Mouse (Mus musculus): Measurements from ENCODE around the gene Camkmt. TPM values are rescaled to one million over a fixed set of nuclear protein-coding genes. Genes with fewer than 3 reads are reported as not detected.

The Camkmt gene
- polyA plus RNA-seq, 1 experiment from 2014 or later = 10.1 TPM

- H3K36me3 ChIP-seq (ENCODE audit: control insufficient read depth, insufficient read depth, low read length) = peaks cover 48% of the 10 kb centered on the region
- WGBS = 96% methylated on average over 11 of the region's 11 CpGs
- no peaks in the 10 kb centered on the region for H3K27me3 ChIP-seq (replicated peaks; ENCODE audit: control insufficient read depth, insufficient read depth, low read length)
- H3K4me3 ChIP-seq (ENCODE audit: low read depth, low read length) = no peak overlapping the region
- H3K9me3 ChIP-seq (ENCODE audit: control insufficient read depth, low read length) = no peaks in the 10 kb centered on the region
- no peaks in the 10 kb centered on the region for H3K4me1 ChIP-seq (ENCODE audit: control insufficient read depth, insufficient read depth, low read length)
- no peak for ATAC-seq (ENCODE audit: low read depth)
- no peak overlapping the region for H3K4me2 ChIP-seq (ENCODE audit: low read depth, low read length)
- H3K27ac ChIP-seq (replicated peaks; ENCODE audit: low read depth, low read length) = no peak overlapping the region
- no peak for DNase-seq (ENCODE audit: low spot score)
- H3K9ac ChIP-seq (ENCODE audit: low read depth, low read length) = no peak overlapping the region
Measured at GRCm38 (mm10) chr17:85080781-85081180, 9.6 kb upstream of the Camkmt start.

- H3K9me3 ChIP-seq (ENCODE audit: control insufficient read depth, low read length) = no peaks in the 10 kb centered on the region
- DNase-seq (ENCODE audit: low spot score) = no peak
- H3K4me1 ChIP-seq (ENCODE audit: control insufficient read depth, insufficient read depth, low read length) = 0 out of 2 replicates have a peak, but pooled peaks cover 3% of the 10 kb centered on the region
- no peak overlapping the region for H3K4me2 ChIP-seq (ENCODE audit: low read depth, low read length)
- no peak overlapping the region for H3K9ac ChIP-seq (ENCODE audit: low read depth, low read length)
- WGBS = 85% methylated on average over 2 of the region's 2 CpGs
- H3K4me3 ChIP-seq (ENCODE audit: low read depth, low read length) = no peak overlapping the region
- no peaks in the 10 kb centered on the region for H3K27me3 ChIP-seq (replicated peaks; ENCODE audit: control insufficient read depth, insufficient read depth, low read length)
- peaks cover 12% of the 10 kb centered on the region for H3K36me3 ChIP-seq (ENCODE audit: control insufficient read depth, insufficient read depth, low read length)
- ATAC-seq (ENCODE audit: low read depth) = no peak
- H3K27ac ChIP-seq (replicated peaks; ENCODE audit: low read depth, low read length) = no peak overlapping the region
Measured at GRCm38 (mm10) chr17:85085335-85085734, 5.0 kb upstream of the Camkmt start.

DNA sequence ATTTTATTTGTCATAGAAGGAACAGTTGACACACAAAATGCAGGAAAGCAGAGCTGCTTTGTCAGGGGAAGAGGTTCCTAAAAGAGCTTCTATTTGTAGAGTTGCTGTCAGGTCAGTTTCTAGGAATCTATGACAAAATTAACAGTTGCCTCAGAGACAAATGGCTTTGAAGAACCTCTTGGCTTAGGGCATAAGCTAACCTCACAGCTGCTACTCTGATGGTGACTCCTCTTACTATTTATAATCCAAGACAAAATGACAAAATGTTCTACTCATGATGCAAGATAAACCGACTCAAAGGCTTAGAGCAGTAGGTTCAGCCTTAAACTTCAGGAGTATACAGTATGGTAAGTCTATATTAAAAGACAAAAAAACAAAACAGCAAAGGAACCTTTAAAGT is 3.9 kb upstream of the Camkmt start:
- Histone ChIP-seq H3K4me3 (ENCODE audit: low read depth, low read length) (no peak overlapping the region), H3K4me1 (ENCODE audit: control insufficient read depth, insufficient read depth, low read length) (0 out of 2 replicates have a peak, but pooled peaks cover 3% of the 10 kb centered on the region), H3K9me3 (ENCODE audit: control insufficient read depth, low read length) (no peaks in the 10 kb centered on the region), H3K4me2 (ENCODE audit: low read depth, low read length) (no peak overlapping the region), H3K27ac (replicated peaks; ENCODE audit: low read depth, low read length) (no peak overlapping the region), H3K27me3 (replicated peaks; ENCODE audit: control insufficient read depth, insufficient read depth, low read length) (no peaks in the 10 kb centered on the region), H3K36me3 (ENCODE audit: control insufficient read depth, insufficient read depth, low read length) (peaks cover 4% of the 10 kb centered on the region; the same call in 1 of the 2 replicates), H3K9ac (ENCODE audit: low read depth, low read length) (no peak overlapping the region)
- 81% methylated on average over 1 of the region's 1 CpGs for WGBS
- DNase-seq (ENCODE audit: low spot score) = no peak
- ATAC-seq (ENCODE audit: low read depth) = no peak

DNA sequence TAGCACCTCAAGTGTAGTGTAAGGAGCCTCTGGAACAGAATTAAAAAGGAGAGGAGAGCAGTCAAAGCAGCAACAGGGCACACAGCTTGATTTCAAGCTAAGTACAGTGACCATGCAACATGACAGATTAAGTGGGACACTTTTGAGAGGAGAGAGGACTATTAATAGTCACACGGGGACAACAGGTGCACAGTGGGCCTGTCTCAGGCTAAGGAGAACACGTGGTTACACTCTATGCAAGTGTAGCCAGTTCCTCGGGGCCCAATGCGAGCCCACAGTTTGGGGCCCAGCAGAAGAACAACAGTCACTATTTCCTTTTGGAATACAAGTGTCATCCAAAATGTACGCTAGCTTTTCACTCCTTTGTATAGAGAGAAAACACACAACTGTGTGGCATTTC is 2.8 kb upstream of the Camkmt start:
- peak; percentile 36 for DNase-seq (ENCODE audit: low spot score)
- no peak overlapping the region for H3K27ac ChIP-seq (replicated peaks; ENCODE audit: low read depth, low read length)
- H3K4me3 ChIP-seq (ENCODE audit: low read depth, low read length) = no peak overlapping the region
- no peak overlapping the region for H3K4me2 ChIP-seq (ENCODE audit: low read depth, low read length)
- H3K36me3 ChIP-seq (ENCODE audit: control insufficient read depth, insufficient read depth, low read length) = peaks cover 4% of the 10 kb centered on the region; the same call in 1 of the 2 replicates
- H3K4me1 ChIP-seq (ENCODE audit: control insufficient read depth, insufficient read depth, low read length) = 0 out of 2 replicates have a peak, but pooled peaks cover 3% of the 10 kb centered on the region
- WGBS = 89% methylated on average over 5 of the region's 5 CpGs
- no peaks in the 10 kb centered on the region for H3K9me3 ChIP-seq (ENCODE audit: control insufficient read depth, low read length)
- no peak for ATAC-seq (ENCODE audit: low read depth)
- no peaks in the 10 kb centered on the region for H3K27me3 ChIP-seq (replicated peaks; ENCODE audit: control insufficient read depth, insufficient read depth, low read length)
- H3K9ac ChIP-seq (ENCODE audit: low read depth, low read length) = no peak overlapping the region

- no peaks in the 10 kb centered on the region for H3K9me3 ChIP-seq (ENCODE audit: control insufficient read depth, low read length)
- H3K9ac ChIP-seq (ENCODE audit: low read depth, low read length) = no peak overlapping the region
- DNase-seq (ENCODE audit: low spot score) (peak; percentile 16), ATAC-seq (ENCODE audit: low read depth) (no peak)
- WGBS = 71% methylated on average over 11 of the region's 11 CpGs
- H3K27me3 ChIP-seq (replicated peaks; ENCODE audit: control insufficient read depth, insufficient read depth, low read length) = no peaks in the 10 kb centered on the region
- peak overlapping the region; percentile 89; the same call in 1 of the 2 replicates for H3K4me2 ChIP-seq (ENCODE audit: low read depth, low read length)
- H3K36me3 ChIP-seq (ENCODE audit: control insufficient read depth, insufficient read depth, low read length) = no peaks in the 10 kb centered on the region
- H3K27ac ChIP-seq (replicated peaks; ENCODE audit: low read depth, low read length) = no peak overlapping the region
- H3K4me1 ChIP-seq (ENCODE audit: control insufficient read depth, insufficient read depth, low read length) = 0 out of 2 replicates have a peak, but pooled peaks cover 3% of the 10 kb centered on the region
- H3K4me3 ChIP-seq (ENCODE audit: low read depth, low read length) = no peak overlapping the region
Measured at GRCm38 (mm10) chr17:85088401-85088800, 2.0 kb upstream of the Camkmt start.

- H3K4me3 ChIP-seq (ENCODE audit: low read depth, low read length) = peak overlapping the region; percentile 88
- 0 out of 2 replicates have a peak, but pooled peaks cover 3% of the 10 kb centered on the region for H3K4me1 ChIP-seq (ENCODE audit: control insufficient read depth, insufficient read depth, low read length)
- no peaks in the 10 kb centered on the region for H3K36me3 ChIP-seq (ENCODE audit: control insufficient read depth, insufficient read depth, low read length)
- H3K9ac ChIP-seq (ENCODE audit: low read depth, low read length) = 0 out of 2 replicates have a peak overlapping the region, but pooled peaks have one; percentile 82
- no peaks in the 10 kb centered on the region for H3K9me3 ChIP-seq (ENCODE audit: control insufficient read depth, low read length)
- no peaks in the 10 kb centered on the region for H3K27me3 ChIP-seq (replicated peaks; ENCODE audit: control insufficient read depth, insufficient read depth, low read length)
- no peak overlapping the region for H3K27ac ChIP-seq (replicated peaks; ENCODE audit: low read depth, low read length)
- DNase-seq (ENCODE audit: low spot score) (peak; percentile 30), ATAC-seq (ENCODE audit: low read depth) (no peak)
- peak overlapping the region; percentile 89 for H3K4me2 ChIP-seq (ENCODE audit: low read depth, low read length)
- WGBS = 38% methylated on average over 6 of the region's 6 CpGs
Measured at GRCm38 (mm10) chr17:85089011-85089410, 1.3 kb upstream of the Camkmt start.

- no peak for ATAC-seq (ENCODE audit: low read depth)
Measured at GRCm38 (mm10) chr17:85089621-85090020, 731 bp upstream of the Camkmt start.

DNA sequence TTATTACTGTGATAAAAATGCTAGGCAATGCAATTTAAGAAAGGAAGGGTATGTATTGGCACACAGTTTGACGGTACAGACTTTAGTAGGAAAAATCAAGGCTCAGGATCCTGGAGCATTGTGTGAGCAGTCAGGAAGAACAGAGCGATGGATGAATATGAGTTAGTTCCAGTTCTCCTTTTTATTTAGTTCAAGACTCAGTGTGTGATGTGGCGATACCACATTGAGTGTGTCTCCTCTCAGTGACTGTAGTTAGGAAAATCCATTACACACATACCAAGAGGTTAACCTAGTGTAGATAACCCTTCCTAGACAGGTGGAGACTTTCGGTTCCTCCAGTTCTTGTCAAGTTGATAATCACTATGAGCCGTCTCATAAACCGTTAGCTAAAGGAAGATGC is 1.4 kb downstream of the Camkmt start:
- H3K4me2 ChIP-seq (ENCODE audit: low read depth, low read length) = peak overlapping the region; percentile 89
- H3K4me3 ChIP-seq (ENCODE audit: low read depth, low read length) = peak overlapping the region; percentile 88; the same call in 1 of the 2 replicates

More at GRCm38 (mm10) chr17:85089621-85090020, 731 bp upstream of the Camkmt start:
- Histone ChIP-seq H3K9ac (ENCODE audit: low read depth, low read length) (peak overlapping the region; percentile 82), H3K4me3 (ENCODE audit: low read depth, low read length) (peak overlapping the region; percentile 88), H3K9me3 (ENCODE audit: control insufficient read depth, low read length) (no peaks in the 10 kb centered on the region), H3K36me3 (ENCODE audit: control insufficient read depth, insufficient read depth, low read length) (no peaks in the 10 kb centered on the region), H3K27me3 (replicated peaks; ENCODE audit: control insufficient read depth, insufficient read depth, low read length) (no peaks in the 10 kb centered on the region), H3K4me2 (ENCODE audit: low read depth, low read length) (peak overlapping the region; percentile 89), H3K4me1 (ENCODE audit: control insufficient read depth, insufficient read depth, low read length) (0 out of 2 replicates have a peak, but pooled peaks cover 3% of the 10 kb centered on the region), H3K27ac (replicated peaks; ENCODE audit: low read depth, low read length) (peak overlapping the region; percentile 80)
- DNase-seq (ENCODE audit: low spot score) = peak; percentile 11
- WGBS = under 1% methylated on average over 16 of the region's 16 CpGs

DNA sequence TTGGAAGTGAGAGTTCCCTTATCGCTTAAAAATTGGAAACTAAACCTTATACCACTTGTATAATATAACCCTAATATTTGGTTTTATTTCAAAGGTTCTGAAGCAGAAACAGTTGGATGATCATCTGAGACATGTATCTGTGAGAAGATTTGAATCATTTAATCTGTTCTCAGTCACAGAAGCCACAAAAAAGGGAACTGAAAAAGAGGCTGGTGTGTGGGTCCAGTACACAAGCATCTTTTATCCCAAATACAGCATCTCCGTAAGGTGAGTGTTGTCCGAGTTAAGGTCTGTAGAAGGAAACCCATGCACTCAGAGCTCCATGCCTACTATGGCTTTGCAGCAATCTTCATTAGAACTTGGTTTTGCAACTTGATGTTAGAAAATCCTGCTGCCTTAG is 6.0 kb downstream of the Camkmt start:
- H3K36me3 ChIP-seq (ENCODE audit: control insufficient read depth, insufficient read depth, low read length) = peaks cover 22% of the 10 kb centered on the region
- no peak overlapping the region for H3K27ac ChIP-seq (replicated peaks; ENCODE audit: low read depth, low read length)
- H3K9me3 ChIP-seq (ENCODE audit: control insufficient read depth, low read length) = peaks cover 4% of the 10 kb centered on the region
- no peak overlapping the region for H3K4me2 ChIP-seq (ENCODE audit: low read depth, low read length)
- H3K4me1 ChIP-seq (ENCODE audit: control insufficient read depth, insufficient read depth, low read length) = no peaks in the 10 kb centered on the region
- ATAC-seq (ENCODE audit: low read depth) = no peak
- H3K27me3 ChIP-seq (replicated peaks; ENCODE audit: control insufficient read depth, insufficient read depth, low read length) = no peaks in the 10 kb centered on the region
- WGBS = 94% methylated on average over 3 of the region's 3 CpGs
- H3K4me3 ChIP-seq (ENCODE audit: low read depth, low read length) = no peak overlapping the region
- H3K9ac ChIP-seq (ENCODE audit: low read depth, low read length) = no peak overlapping the region
- no peak for DNase-seq (ENCODE audit: low spot score)

More for the DNA sequence above, 1.4 kb downstream of the Camkmt start:
- H3K27ac ChIP-seq (replicated peaks; ENCODE audit: low read depth, low read length) = no peak overlapping the region
- H3K9me3 ChIP-seq (ENCODE audit: control insufficient read depth, low read length) = no peaks in the 10 kb centered on the region
- H3K27me3 ChIP-seq (replicated peaks; ENCODE audit: control insufficient read depth, insufficient read depth, low read length) = no peaks in the 10 kb centered on the region
- 0 out of 2 replicates have a peak, but pooled peaks cover 3% of the 10 kb centered on the region for H3K4me1 ChIP-seq (ENCODE audit: control insufficient read depth, insufficient read depth, low read length)
- H3K36me3 ChIP-seq (ENCODE audit: control insufficient read depth, insufficient read depth, low read length) = no peaks in the 10 kb centered on the region
- DNase-seq (ENCODE audit: low spot score) (no peak), ATAC-seq (ENCODE audit: low read depth) (no peak)
- WGBS = 89% methylated on average over 6 of the region's 6 CpGs
- 0 out of 2 replicates have a peak overlapping the region, but pooled peaks have one; percentile 82 for H3K9ac ChIP-seq (ENCODE audit: low read depth, low read length)

Measured in embryonic facial prominence, embryonic 14.5 days (tissue).